Mouse (Mus musculus) monocyte, adult 5-6 weeks (primary cell): ENCODE data around the gene Cog3. TPM values are rescaled to one million over a fixed set of nuclear protein-coding genes. Genes with fewer than 3 reads are reported as not detected.
"Not testable (repeated sequence)": the region's sequence is repeated elsewhere in the genome, so short reads cannot be mapped to it uniquely, and the experiment has no call there.

Source experiments
- ATAC-seq: fragments of 153-309, 156-312 bp; replicated peaks from 2 replicates; pipeline ENCODE4 v1.8.0; 2017; ENCODE audit warnings: mild to moderate bottlenecking; ENCODE audit not compliant: low TSS enrichment, insufficient number of reproducible peaks, severe bottlenecking, poor library complexity, low FRiP score
- total RNA-seq: library from RNA; stranded (forward); fragments of 200-1000, 200-491, 200-594 nt; gene quantifications from 3 replicates; pipeline ENCODE4 v1.2.3, GENCODE M21; 2017

The Cog3 gene
- total RNA-seq: 30.0 to 44.2 TPM (median 41.3 TPM) in 3 replicates

DNA sequence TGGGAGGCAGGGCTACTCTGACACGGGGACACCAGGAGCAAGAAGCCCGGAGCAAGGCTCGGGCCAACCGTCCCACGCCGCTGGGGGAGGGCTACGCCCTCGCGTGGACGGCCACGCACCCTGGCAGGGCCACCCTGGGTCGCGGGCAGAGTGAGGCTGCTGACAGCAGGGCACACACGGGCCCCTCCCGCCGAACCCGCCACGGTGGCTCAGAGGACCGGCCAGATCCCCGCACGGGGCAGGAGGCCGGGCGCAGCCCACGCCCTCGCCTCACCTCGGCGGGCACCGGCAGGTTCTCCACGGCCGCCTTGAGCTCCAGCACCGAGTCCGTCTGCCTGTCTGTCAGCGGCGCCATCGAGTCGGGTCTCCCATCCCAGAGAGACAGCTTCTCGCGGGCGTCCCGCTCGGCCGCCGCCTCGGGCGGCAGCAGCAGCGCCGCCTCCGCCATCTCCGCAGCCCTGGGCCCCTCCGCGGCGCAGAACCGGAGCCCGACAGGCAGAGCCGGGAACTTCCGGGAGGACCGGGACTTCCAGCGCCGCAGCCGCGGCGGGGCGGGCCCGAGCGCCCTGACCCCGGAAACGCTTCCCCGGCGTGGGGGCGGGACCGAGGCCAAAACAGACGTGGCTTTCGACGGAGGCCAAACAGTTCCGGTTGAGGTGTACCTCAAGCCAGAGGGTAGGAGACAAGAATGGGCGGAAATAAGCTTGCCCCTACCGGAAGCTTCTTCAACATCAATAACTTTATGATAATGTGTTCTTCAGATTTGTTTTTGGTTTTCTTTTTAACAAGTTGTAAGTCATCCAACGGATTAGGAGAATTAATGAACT, at the start of gene Cog3:
TSS of gene Cog3 (minus strand) at position 527 of the 827 bp plus-strand sequence.
- ATAC-seq: peak; percentile 95

GRCm38 (mm10) chr14:75797769-75798386, 43.6 kb upstream of the Cog3 start:
- no peak for ATAC-seq

GRCm38 (mm10) chr14:75795918-75796317, 41.6 kb upstream of the Cog3 start:
- ATAC-seq: no peak

DNA sequence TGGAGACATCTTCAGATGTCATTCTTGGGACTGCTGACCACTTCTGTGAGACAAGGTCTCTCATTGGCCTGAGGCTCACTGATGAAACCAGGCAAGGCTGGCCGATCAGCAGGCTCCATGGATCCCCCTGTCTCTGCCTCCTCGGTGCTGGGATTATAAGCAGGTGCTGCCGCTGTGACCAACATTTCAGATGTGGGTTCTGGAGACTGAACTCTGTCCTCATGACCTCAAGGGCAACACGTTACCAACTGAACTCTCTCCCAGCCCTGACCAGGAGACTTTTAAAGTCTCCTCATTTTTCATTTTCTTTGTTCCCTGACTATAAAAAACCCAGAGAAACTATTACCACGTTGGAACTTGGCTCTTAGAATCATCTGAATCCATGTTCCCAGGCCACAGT, 40.4 kb upstream of the Cog3 start:
- no peak for ATAC-seq

DNA sequence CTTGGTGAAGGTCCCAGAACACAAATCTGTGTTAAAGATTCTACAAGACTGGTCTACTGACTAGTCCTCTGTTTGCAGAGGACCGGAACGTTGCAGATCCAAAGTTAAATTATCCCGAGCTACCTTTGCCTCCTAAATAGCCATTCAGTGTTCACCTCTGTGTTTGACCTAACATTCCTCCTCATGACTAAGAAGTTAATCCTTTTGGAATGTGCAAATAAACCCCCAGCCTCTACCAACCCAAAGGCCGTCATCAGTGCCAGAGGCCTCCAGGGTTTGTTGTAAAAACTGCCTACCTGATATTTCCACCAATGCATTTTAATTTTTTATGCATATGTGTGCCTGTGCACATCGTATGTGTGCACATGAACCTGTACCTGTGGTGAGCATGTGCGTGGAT, 40.0 kb upstream of the Cog3 start:
- ATAC-seq: no peak

DNA sequence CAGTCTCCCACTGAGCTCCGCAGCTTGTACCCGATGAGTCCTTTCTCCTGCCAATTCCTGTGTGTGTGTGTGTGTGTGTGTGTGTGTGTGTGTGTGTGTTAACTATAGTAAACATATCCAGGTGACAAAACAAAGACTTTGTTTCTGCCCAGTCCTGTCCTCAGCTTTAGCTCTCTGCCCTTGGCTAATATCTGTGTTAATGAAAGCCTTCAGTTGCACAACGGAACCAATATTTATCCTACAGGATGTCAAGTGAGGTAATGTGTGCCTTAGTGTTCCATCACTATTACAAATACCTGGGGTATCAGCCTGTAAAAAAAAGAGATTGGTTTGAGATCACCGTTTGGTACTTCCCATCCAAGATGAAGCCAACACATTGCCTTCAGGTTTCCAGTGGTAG, 38.8 kb upstream of the Cog3 start:
- no peak for ATAC-seq

GRCm38 (mm10) chr14:75791372-75791771, 37.1 kb upstream of the Cog3 start:
- no peak for ATAC-seq

- ATAC-seq: peak; percentile 44
These were observed 36.2 kb upstream of the Cog3 start for GRCm38 (mm10) chr14:75790411-75790996.

DNA sequence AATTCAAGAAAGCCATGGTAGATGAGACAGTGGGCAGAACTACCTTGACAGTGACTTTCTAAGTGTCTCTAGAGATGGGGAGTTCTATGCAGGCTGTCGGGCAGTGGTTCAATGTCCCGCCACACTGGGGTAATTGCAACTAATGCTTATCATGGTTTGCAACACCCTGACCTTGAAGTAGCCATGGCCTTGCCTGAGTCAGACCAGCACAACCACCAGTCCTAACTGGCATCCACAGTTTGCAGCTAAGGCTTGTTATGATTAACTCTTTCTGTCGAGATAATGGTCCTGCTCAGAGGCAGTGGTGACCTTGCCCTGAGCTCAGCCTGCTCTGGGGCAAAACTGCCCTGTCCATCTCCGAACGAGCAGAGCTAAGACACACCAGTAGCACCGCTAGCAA, 35.0 kb upstream of the Cog3 start:
- no peak for ATAC-seq

- ATAC-seq: no peak
These were observed 33.5 kb upstream of the Cog3 start for GRCm38 (mm10) chr14:75787794-75788175.

GRCm38 (mm10) chr14:75786868-75787793, 32.8 kb upstream of the Cog3 start, which contains the start of gene Slc25a30:
Gene Slc25a30, minus strand, starts transcription at chr14:75787037.
- ATAC-seq: peak; percentile 98

- ATAC-seq: no peak
These were observed 32.1 kb upstream of the Cog3 start for GRCm38 (mm10) chr14:75786424-75786867.

DNA sequence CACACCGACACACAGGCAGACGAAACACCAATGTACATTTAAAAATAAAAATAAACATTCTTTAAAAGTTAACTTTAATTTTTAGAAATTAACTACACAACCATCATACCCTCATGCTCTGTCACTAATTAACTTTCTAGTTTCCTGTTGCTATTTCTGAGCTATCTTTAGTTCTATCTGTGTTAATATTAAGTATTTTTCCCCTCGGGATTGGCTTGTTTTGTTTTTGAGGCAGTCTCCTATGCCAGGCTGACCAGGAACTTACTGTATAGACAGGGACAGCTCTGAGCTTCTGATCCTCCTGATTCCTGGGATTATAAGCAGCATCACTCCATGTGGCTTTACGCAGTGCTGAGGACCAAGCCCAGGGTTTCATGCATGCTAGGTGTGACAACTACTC, 25.6 kb upstream of the Cog3 start:
- ATAC-seq: no peak

DNA sequence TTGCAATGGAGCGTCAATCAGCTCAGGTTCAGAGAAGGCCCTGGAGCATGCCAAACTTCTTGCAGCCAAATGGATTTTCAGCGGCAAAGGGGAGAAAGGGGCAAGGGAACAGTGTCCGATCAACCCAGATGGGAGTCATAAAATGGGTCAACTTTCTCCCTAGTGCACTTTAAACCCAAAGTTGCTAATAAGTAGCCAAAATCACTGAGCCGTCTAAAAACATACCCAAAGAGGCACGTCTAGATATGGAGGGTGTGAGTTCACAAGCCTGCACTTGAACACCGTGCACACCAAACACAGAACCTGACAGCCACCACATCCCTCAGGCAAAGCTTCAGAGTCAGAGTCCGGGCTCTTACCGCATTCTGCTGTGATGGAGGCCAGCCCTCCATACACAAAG, 22.3 kb upstream of the Cog3 start:
- no peak for ATAC-seq

GRCm38 (mm10) chr14:75773431-75773830, 19.1 kb upstream of the Cog3 start:
- ATAC-seq: no peak

GRCm38 (mm10) chr14:75772407-75772806, 18.1 kb upstream of the Cog3 start:
- not testable (repeated sequence) for ATAC-seq

- ATAC-seq: no peak
These were observed 16.8 kb upstream of the Cog3 start for GRCm38 (mm10) chr14:75771101-75771501.

- ATAC-seq: no peak
These were observed 15.0 kb upstream of the Cog3 start for GRCm38 (mm10) chr14:75769334-75769733.

DNA sequence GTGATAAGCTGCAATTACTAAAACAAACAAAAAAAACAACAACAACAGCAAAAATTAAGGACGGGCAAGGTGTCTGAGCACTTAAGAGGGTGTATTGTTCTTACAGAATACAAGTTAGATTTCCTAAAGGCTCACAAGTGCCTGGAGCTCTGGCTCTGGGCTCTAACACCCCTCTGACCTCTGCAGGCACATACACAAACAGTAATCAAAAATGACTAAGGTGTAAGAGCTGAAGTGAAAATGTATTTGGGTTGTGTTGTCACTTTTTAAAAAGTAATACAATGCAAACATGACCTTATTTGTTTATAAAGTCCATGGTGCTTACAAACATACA, 13.9 kb upstream of the Cog3 start:
- ATAC-seq: no peak
